Mouse (Mus musculus) cerebellum, postnatal 14 days (tissue): ENCODE results near the gene Sdk2.

Experiments
- DNase-seq, 2 experiments: peaks; one replicate each; pipeline ENCODE4 v3.0.0; 2021; ENCODE audit warnings: mixed read lengths in 2 of 2

The Sdk2 gene

DNA sequence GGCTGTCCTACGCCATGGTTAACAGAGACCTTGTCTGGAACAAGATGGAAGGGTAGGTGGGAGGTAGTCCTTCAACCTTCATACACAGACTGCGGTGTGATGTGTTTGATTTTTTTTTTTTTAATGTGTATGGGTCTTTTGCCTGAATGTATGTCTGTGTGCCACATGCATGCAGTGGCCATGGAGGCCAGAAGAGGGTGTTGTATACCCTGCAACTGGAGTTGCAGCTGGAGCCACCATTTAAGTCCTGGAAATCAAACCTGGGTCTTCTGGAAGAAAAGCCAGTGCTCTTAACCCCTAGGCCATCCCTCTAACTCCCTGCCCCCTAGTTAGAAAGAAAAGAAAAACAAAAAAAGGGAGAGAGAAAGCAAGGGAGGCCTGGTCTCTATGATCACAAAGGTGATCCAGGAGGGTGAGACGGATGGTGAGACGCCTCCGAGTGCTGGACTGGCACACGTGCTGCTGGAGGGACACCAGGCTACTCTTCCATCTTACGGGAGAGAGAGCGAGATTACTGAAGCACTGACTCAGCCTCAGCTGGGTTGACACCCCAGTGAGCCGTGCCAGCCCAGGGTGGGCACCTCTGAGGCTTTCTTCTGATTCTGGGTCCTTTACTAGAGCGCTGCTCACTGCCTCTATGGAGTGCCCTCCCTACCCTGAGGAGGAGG lies 334.8 kb downstream of the Sdk2 start:
- DNase-seq = no peak

DNA sequence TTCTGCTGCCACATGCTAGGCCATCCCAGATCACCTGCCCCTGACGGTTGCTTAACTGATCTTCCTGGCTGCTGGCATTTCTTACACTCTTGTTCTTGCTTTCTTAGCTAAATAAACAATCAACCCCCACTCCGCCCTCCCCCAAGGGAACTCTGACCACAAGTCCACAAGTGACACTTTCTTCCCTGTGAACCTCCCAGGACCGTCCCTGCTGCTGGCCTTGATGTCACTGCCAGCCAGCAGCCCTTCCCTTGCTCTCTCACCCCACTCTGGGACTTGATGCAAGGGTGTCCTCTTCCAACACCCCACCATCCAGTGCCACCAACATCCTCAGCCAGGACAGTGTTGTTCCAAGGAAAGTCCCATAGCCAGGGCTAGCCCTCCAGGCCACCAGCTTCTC lies 336.0 kb downstream of the Sdk2 start:
- no peak for DNase-seq

DNA sequence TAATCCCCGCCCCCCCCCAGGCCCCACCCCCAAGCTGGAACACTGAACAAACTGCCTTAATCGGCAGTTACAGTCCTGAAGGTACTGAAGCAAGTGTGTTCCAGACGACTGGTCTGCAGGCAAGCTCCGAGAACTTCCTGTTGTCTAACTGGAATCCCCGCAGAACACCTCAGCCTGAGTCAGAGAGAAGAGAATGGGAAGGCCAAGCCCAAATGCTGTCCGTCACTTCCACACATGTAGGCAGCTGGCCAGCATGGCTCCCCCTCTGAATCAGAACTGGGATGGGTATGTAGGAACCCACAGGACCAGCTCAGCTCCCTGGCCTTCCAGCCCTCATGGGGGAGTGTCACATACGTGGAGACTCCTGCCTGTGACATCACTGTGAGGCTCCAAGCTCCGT lies 336.9 kb downstream of the Sdk2 start:
- DNase-seq = no peak

DNA sequence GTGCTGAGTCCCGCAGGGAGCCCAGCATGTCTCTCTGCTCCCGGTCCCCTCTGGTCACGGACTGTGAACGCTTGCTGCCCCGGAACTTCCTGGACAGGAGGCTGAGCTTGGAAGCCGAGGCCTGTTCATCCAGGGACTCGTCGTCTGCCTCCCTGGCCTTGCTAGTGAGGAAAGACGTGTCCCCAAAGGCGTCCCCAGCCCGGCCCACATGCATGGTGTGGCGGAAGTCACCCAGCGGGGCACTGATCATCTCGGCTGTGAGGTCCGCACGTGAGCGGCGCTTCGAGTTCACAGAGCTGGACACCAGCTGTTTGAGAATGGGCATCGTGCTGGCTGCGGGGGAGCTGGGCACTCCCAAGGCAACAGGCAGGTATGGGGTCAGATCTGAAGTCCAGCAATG lies 337.6 kb downstream of the Sdk2 start:
- no peak for DNase-seq

DNA sequence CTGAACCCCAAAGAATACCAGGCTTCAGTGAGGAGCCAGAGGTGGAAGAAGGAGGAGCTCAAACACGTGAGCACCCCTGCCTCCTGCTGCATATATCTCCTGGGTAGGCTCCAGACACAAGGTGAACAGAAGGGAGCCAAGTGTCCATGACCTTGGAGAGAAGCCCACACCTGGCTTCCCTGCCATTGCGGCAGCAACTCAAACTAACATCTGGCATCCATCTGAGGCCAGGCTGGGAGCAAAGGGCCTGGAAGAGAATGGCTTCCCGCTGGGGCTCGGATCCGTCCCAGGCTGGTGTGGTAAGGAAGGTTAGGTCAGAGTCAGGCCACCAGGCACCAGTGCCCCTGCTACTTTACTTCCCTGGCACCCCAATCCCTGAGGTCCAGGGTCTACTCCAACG lies 338.9 kb downstream of the Sdk2 start:
- no peak for DNase-seq

DNA sequence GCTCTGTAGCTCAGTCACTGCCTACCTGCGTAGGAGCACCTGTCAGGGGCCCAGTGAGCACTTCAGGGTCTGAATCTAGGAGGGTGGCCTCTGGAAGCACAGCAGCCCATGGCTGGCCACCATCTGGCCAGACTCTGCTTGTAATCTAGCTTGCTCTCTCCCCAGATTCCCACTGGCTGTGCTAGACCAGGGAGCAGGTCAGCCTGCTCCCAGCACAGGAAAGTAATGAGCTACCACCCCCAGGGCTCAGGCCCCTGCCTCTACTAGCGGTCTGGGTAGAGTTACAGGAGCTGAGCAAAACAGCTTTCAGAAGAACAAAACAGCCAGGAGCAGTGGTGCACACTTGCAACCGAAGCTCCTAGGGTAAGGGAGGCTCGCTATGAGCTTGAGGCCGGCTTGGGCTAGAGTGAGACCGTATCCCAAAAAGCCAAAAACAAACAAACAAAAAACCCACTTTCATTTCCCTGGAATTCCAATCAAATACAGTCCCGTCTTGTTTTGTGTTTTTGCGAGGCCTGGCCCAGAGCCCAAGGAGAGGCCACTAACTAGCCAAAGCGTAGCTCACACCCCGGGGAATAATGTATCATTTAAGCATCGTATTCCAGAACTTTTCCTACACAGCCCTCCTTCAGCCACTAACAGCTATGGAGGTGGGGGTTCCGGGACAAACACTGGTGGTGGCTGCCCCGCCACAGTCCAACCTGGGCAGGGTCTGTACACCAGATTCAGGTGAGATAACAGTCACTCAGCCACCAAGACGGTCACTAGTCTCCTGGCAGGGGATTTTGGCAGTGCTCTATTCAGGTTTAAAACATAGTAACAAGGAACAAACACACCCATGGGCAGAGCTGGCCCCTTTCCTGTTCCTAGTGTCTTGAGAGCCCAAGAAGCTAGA lies 339.6 kb downstream of the Sdk2 start:
- DNase-seq = no peak
